Mouse (Mus musculus): ENCODE data around the gene Arid5b.

GRCm38 (mm10) chr10:68052307-68052706 lies 226.2 kb downstream of the Arid5b start:
- TF ChIP-seq CTCF (IDR thresholded peaks at IDR 0.05; ENCODE audit: extremely low read depth, insufficient read depth, insufficient read length, insufficient replicate concordance) = no peak
- no peak for TF ChIP-seq POLR2A (IDR thresholded peaks at IDR 0.05; ENCODE audit: low read depth, low read length)
